Mouse (Mus musculus) spleen, adult 2 months (tissue): ENCODE results near the gene Klf2.

Experiments
- CTCF ChIP-seq: fragments of 200-500 bp; IDR thresholded peaks from 2 replicates; pipeline ENCODE4 v1.5.1; 2011; ENCODE audit warnings: mild to moderate bottlenecking, inconsistent platforms; ENCODE audit not compliant: insufficient read depth, insufficient read length, insufficient replicate concordance; ENCODE audit errors: extremely low read depth
- POLR2A ChIP-seq: fragments of 200-500 bp; IDR thresholded peaks from 2 replicates; pipeline ENCODE4 v1.6.1; 2011; ENCODE audit warnings: low read depth, low read length, inconsistent platforms

- no peak for TF ChIP-seq CTCF
- no peak for TF ChIP-seq POLR2A
Measured at GRCm38 (mm10) chr8:72289051-72289450, 29.8 kb upstream of the Klf2 start.
